Mouse (Mus musculus) cortical plate, adult 2 months (tissue): Measurements from ENCODE around the gene Tnfsf12.

ENCODE experiments used
- CTCF ChIP-seq: fragments of 200-500 bp; IDR thresholded peaks from 2 replicates; pipeline ENCODE4 v1.5.1; 2011; ENCODE audit warnings: mild to moderate bottlenecking, control low read depth, low read length; ENCODE audit not compliant: insufficient read depth; ENCODE audit errors: extremely low read depth
- POLR2A ChIP-seq: fragments of 200-500 bp; IDR thresholded peaks from 2 replicates; pipeline ENCODE4 v1.6.1; 2011; ENCODE audit warnings: mild to moderate bottlenecking, low read length, control low read depth; ENCODE audit not compliant: insufficient read depth; ENCODE audit errors: extremely low read depth

GRCm38 (mm10) chr11:69707873-69708381 is 12.3 kb upstream of the Tnfsf12 start:
- TF ChIP-seq CTCF (no peak), POLR2A (no peak)
